ENCODE assay signal across 9 mouse cellular contexts in the genomic region with DNA sequence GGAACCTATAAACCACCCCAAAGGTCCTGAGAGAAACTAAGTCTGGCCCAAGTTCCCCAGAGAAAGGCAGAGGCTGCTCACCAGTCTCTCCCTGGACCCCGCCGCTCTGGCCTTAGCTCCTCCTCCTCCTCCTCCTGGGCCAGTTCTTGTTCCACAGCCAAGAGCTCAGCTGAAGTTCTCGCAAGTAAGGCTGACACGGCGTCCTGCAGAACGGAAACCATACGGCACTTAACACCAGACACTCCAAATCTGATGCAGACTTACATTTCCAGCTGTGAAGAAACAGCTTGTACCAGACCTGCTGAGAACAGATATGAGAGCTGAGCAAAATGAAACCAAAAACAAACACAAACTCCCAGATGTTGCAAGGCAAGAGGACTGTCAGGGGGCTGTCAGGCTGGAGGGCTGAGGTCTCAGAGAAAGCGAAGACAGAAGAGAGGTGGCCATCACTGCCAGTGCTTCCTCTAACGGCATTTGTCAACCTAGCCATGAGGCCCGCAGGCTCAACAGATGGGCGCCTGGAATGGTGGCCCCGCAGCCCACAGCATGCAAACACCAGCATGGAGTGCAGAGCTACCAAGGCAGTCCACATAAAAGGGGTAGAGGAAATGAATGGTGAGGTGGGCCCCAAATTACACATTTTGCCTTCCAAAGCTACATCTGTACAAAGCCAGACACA. TPM values are rescaled to one million over a fixed set of nuclear protein-coding genes. Genes with fewer than 3 reads are reported as not detected.
A peak's percentile ranks its signal among the peaks of the same experiment; 100 is the strongest.
DNase-seq lines count a peak whose midpoint lies in the region; ATAC-seq lines count a peak whose summit lies in the region.
"Had no signal": no experiment of that assay in that cellular context is flagged by ENCODE, and none has a peak within 500 bp of the region (broad histone marks: within the 10 kb centered on the region; RNA-seq: fewer than 3 reads in every experiment).

No protein-coding gene starts in this region.

- WGBS in hindbrain, embryonic 16.5 days: 71% methylated on average over 12 of the region's 12 CpGs
- 30% methylated on average over 12 of the region's 12 CpGs for WGBS in liver, embryonic 15.5 days (ENCODE audit: insufficient replicate concordance)
- 88% methylated on average over 12 of the region's 12 CpGs for WGBS in forebrain, embryonic 11.5 days

- H3K36me3 ChIP-seq in hindbrain, embryonic 16.5 days (ENCODE audit: control insufficient read depth, insufficient read depth, low read length): peaks cover 14% of the 10 kb centered on the region; the same call in 1 of the 2 replicates
- peaks cover 16% of the 10 kb centered on the region for H3K36me3 ChIP-seq in liver, embryonic 15.5 days (replicated peaks)
- H3K36me3 ChIP-seq in forebrain, embryonic 11.5 days (ENCODE audit: control insufficient read depth, insufficient read depth, low read length): no peaks in the 10 kb centered on the region

- H3K27me3 ChIP-seq in hindbrain, embryonic 16.5 days (replicated peaks; ENCODE audit: control insufficient read depth, insufficient read depth, low read length): no peaks in the 10 kb centered on the region
- H3K27me3 ChIP-seq in liver, embryonic 15.5 days: no peaks in the 10 kb centered on the region
- H3K27me3 ChIP-seq in forebrain, embryonic 11.5 days (ENCODE audit: control insufficient read depth, insufficient read depth, low read length): no peaks in the 10 kb centered on the region
- H3K27me3 ChIP-seq: CH12.LX had no signal

- no peak overlapping the region for H3K27ac ChIP-seq in hindbrain, embryonic 16.5 days (ENCODE audit: low read depth, low read length)
- H3K27ac ChIP-seq in liver, embryonic 15.5 days (replicated peaks): no peak overlapping the region
- H3K27ac ChIP-seq in forebrain, embryonic 11.5 days (ENCODE audit: low read depth, low read length): no peak overlapping the region

- H3K4me2 ChIP-seq in hindbrain, embryonic 16.5 days (ENCODE audit: low read length): no peak overlapping the region
- H3K4me2 ChIP-seq in liver, embryonic 15.5 days: peak overlapping the region; percentile 46
- H3K4me2 ChIP-seq in forebrain, embryonic 11.5 days (ENCODE audit: low read depth, low read length, severe bottlenecking): no peak overlapping the region

- H3K4me3 ChIP-seq in hindbrain, embryonic 16.5 days (ENCODE audit: low read length): no peak overlapping the region
- H3K4me3 ChIP-seq in liver, embryonic 15.5 days (replicated peaks): peak overlapping the region; percentile 37
- no peak overlapping the region for H3K4me3 ChIP-seq in forebrain, embryonic 11.5 days (ENCODE audit: low read depth, low read length)

- no peak overlapping the region for H3K9ac ChIP-seq in hindbrain, embryonic 16.5 days (ENCODE audit: low read depth, low read length)
- no peak overlapping the region for H3K9ac ChIP-seq in liver, embryonic 15.5 days
- no peak overlapping the region for H3K9ac ChIP-seq in forebrain, embryonic 11.5 days (ENCODE audit: low read length)

- H3K4me1 ChIP-seq in hindbrain, embryonic 16.5 days (ENCODE audit: control insufficient read depth, insufficient read depth, low read depth, low read length): 0 out of 2 replicates have a peak, but pooled peaks cover 2% of the 10 kb centered on the region
- H3K4me1 ChIP-seq in liver, embryonic 15.5 days (replicated peaks): no peaks in the 10 kb centered on the region; the same call in 1 of the 2 replicates
- H3K4me1 ChIP-seq in forebrain, embryonic 11.5 days (replicated peaks; ENCODE audit: control insufficient read depth, insufficient read depth, low read length): no peaks in the 10 kb centered on the region

- ATAC-seq in hindbrain, embryonic 16.5 days: peak; percentile 60
- ATAC-seq in liver, embryonic 15.5 days (ENCODE audit: insufficient read depth): no peak
- no peak for ATAC-seq in forebrain, embryonic 11.5 days (replicated peaks; ENCODE audit: low FRiP score)

- H3K9me3 ChIP-seq in hindbrain, embryonic 16.5 days (ENCODE audit: control insufficient read depth, low read length): no peaks in the 10 kb centered on the region
- H3K9me3 ChIP-seq in liver, embryonic 15.5 days (replicated peaks): no peaks in the 10 kb centered on the region
- no peaks in the 10 kb centered on the region for H3K9me3 ChIP-seq in forebrain, embryonic 11.5 days (ENCODE audit: control insufficient read depth, low read length)

- peak; percentile 24 to 27 for DNase-seq in cerebellum, postnatal 25 days
- DNase-seq in cerebellum, adult 11 months: no peak
- peak; percentile 64 for DNase-seq in 416B (ENCODE audit: low read depth)
- DNase-seq in fibroblast of lung, adult 2 months (ENCODE audit: low read depth): peak; percentile 80
- DNase-seq in right cerebral cortex, postnatal 25 days: peak; percentile 24
- DNase-seq in forebrain, embryonic 11.5 days (ENCODE audit: low spot score): no peak

RNA-seq across cellular contexts. Expression of a gene that starts 27.7 kb away (rescaled TPM):
- polyA plus RNA-seq in hindbrain, embryonic 16.5 days (2015; fragmentation: Nextera tagmentation; extraction: Ambion mirVana): not detected in 2 replicates
- polyA plus RNA-seq in liver, embryonic 15.5 days (2015; fragmentation: Nextera tagmentation; extraction: Ambion mirVana): not detected in 2 replicates
- not detected in 2 replicates for polyA plus RNA-seq in forebrain, embryonic 11.5 days (2014; fragmentation: Nextera tagmentation; extraction: Ambion mirVana)

RNA-seq across cellular contexts. Expression of a gene that starts 30.0 kb away (rescaled TPM):
- not detected in 2 replicates for polyA plus RNA-seq in hindbrain, embryonic 16.5 days (2015; fragmentation: Nextera tagmentation; extraction: Ambion mirVana)
- not detected in 2 replicates for polyA plus RNA-seq in liver, embryonic 15.5 days (2015; fragmentation: Nextera tagmentation; extraction: Ambion mirVana)
- not detected in 2 replicates for polyA plus RNA-seq in forebrain, embryonic 11.5 days (2014; fragmentation: Nextera tagmentation; extraction: Ambion mirVana)

Comparison
In these comparisons a context has a peak if more than half of its experiments do, and no peak if none do; other contexts are left out.
1. DNase-seq: peak in cerebellum, postnatal 25 days (2 of 2), 416B (single experiment), fibroblast of lung, adult 2 months (single experiment) and right cerebral cortex, postnatal 25 days (single experiment); none in cerebellum, adult 11 months (single experiment) and forebrain, embryonic 11.5 days (single experiment).